Mouse (Mus musculus): ENCODE results near the gene Kpna7. TPM values are rescaled to one million over a fixed set of nuclear protein-coding genes. Genes with fewer than 3 reads are reported as not detected.

The Kpna7 gene
- polyA plus RNA-seq, 1 experiment from 2014 or later, result not detected

GRCm38 (mm10) chr5:145116316-145116715 lies 32.5 kb upstream of the Kpna7 start:
- no peak overlapping the region for H3K9ac ChIP-seq (ENCODE audit: low read depth, low read length)
- 22% methylated on average over 4 of the region's 4 CpGs for WGBS

GRCm38 (mm10) chr5:145115736-145116135 lies 31.9 kb upstream of the Kpna7 start:
- peaks cover 4% of the 10 kb centered on the region for H3K4me1 ChIP-seq (replicated peaks; ENCODE audit: insufficient read depth, low read length)
- no peak for ATAC-seq (replicated peaks; ENCODE audit: low FRiP score, low read depth)
- peak overlapping the region; percentile 82 for H3K27ac ChIP-seq
- no peak for DNase-seq (ENCODE audit: low spot score)
- peak overlapping the region; percentile 88 for H3K4me2 ChIP-seq (ENCODE audit: low read length)
- no peak overlapping the region for H3K9ac ChIP-seq (ENCODE audit: low read depth, low read length)
- H3K4me3 ChIP-seq (replicated peaks; ENCODE audit: low read depth, low read length), result no peak overlapping the region
- H3K36me3 ChIP-seq (ENCODE audit: insufficient read depth, low read length), result no peaks in the 10 kb centered on the region
- H3K27me3 ChIP-seq (ENCODE audit: insufficient read depth, low read length), result no peaks in the 10 kb centered on the region
- WGBS, result 83% methylated on average over 5 of the region's 5 CpGs
- H3K9me3 ChIP-seq (replicated peaks; ENCODE audit: low read length), result no peaks in the 10 kb centered on the region
- TF ChIP-seq CTCF (IDR thresholded peaks at IDR 0.05; ENCODE audit: low read depth), result no peak

More at GRCm38 (mm10) chr5:145116316-145116715, 32.5 kb upstream of the Kpna7 start:
- Histone ChIP-seq H3K4me2 (ENCODE audit: low read length) (peak overlapping the region; percentile 88), H3K27me3 (ENCODE audit: insufficient read depth, low read length) (no peaks in the 10 kb centered on the region), H3K4me3 (replicated peaks; ENCODE audit: low read depth, low read length) (no peak overlapping the region), H3K4me1 (replicated peaks; ENCODE audit: insufficient read depth, low read length) (peaks cover 7% of the 10 kb centered on the region), H3K27ac (peak overlapping the region; percentile 82), H3K36me3 (ENCODE audit: insufficient read depth, low read length) (no peaks in the 10 kb centered on the region), H3K9me3 (replicated peaks; ENCODE audit: low read length) (no peaks in the 10 kb centered on the region)
- no peak for TF ChIP-seq CTCF (IDR thresholded peaks at IDR 0.05; ENCODE audit: low read depth)
- ATAC-seq (replicated peaks; ENCODE audit: low FRiP score, low read depth), result 0 out of 2 replicates have a peak, but pooled peaks have one; percentile 14
- peak; percentile 85 for DNase-seq (ENCODE audit: low spot score)

DNA sequence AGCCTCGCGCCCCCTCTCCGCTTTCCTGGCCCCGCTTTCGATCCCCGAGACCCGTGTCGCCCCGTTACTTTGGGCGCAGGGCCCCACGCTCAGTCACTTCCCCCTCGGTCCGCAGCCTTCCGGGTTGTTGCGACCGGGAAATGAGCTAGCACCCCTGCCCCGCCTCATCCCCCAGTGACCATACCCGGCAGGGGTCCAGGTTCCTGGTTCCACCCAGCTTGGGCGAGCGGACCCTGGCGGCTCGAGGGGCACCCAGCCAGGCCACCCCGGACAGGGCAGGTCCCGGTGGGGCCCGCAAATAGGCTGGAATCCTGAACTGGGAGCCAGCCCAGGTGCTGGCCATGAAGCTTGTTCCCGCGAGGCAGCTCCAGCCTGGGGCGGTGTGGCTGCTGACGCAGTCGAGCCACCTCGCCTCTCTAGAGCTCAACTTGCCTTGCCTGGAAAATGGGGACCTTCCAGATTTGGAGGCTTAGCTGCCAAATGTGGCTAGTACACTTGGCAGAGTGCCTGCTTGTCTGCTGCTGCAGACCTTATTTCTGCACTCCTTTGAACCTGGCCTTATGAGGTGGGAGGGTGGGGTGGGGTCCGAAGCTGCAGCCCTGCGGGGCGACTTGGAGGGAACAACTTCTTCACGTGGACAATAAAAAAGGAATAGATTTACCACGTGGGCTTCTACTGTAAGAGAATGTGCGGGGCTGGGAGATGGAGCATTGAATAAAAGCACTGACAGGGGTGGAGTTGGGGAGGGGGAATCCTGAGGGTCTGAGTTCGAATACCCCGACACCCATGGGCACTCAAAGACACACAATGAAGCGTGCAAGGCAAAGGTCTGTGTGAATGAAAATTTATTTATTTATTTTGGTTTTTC lies 31.0 kb upstream of the Kpna7 start:
- Histone ChIP-seq H3K4me3 (replicated peaks; ENCODE audit: low read depth, low read length) (peak overlapping the region; percentile 79), H3K9me3 (replicated peaks; ENCODE audit: low read length) (no peaks in the 10 kb centered on the region), H3K27ac (peak overlapping the region; percentile 77), H3K9ac (ENCODE audit: low read depth, low read length) (peak overlapping the region; percentile 83), H3K4me1 (replicated peaks; ENCODE audit: insufficient read depth, low read length) (no peaks in the 10 kb centered on the region; the same call in 1 of the 2 replicates), H3K36me3 (ENCODE audit: insufficient read depth, low read length) (peaks cover 7% of the 10 kb centered on the region; the same call in 1 of the 2 replicates), H3K4me2 (ENCODE audit: low read length) (peak overlapping the region; percentile 88), H3K27me3 (ENCODE audit: insufficient read depth, low read length) (no peaks in the 10 kb centered on the region)
- TF ChIP-seq CTCF (IDR thresholded peaks at IDR 0.05; ENCODE audit: low read depth), result no peak
- DNase-seq (ENCODE audit: low spot score), result peak; percentile 39
- ATAC-seq (replicated peaks; ENCODE audit: low FRiP score, low read depth), result peak; percentile 45
- WGBS, result 20% methylated on average over 29 of the region's 40 CpGs

DNA sequence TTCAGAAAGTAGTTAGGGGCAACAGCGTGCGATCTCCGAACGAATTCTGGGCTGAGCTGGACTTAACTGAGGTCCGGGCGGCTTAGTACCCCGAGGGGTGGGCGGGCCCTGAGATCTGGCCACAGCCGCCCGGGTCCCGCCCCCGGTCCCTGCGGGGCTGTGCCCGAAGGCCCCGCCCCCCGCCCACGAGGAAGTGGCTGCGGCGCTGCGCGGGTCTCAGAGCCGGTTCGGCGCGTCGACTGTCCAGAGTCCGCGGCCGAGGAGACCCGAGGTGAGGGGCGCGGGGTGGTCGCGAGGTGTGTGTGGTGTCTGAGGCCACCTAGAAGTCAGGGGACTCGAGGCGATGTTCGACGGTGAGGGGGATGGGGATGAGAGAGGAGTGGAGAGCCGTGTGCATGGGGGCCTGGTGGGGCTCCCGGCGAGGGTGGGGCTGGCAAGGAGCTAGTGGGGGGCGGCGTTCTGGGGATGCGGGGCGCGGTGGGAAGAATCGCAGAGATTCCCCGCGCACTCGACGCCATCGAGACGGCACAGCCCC lies 30.3 kb upstream of the Kpna7 start, which contains the start of gene Arpc1b:
Gene Arpc1b, plus strand, starts transcription at position 145 of the 535 bp plus-strand sequence.
- H3K27me3 ChIP-seq (ENCODE audit: insufficient read depth, low read length), result no peaks in the 10 kb centered on the region
- no peak for TF ChIP-seq CTCF (IDR thresholded peaks at IDR 0.05; ENCODE audit: low read depth)
- DNase-seq (ENCODE audit: low spot score), result peak; percentile 87

GRCm38 (mm10) chr5:145113416-145113815 lies 29.6 kb upstream of the Kpna7 start:
- H3K4me3 ChIP-seq (replicated peaks; ENCODE audit: low read depth, low read length), result peak overlapping the region; percentile 79; the same call in 1 of the 2 replicates
- TF ChIP-seq CTCF (IDR thresholded peaks at IDR 0.05; ENCODE audit: low read depth), result no peak
- H3K27me3 ChIP-seq (ENCODE audit: insufficient read depth, low read length), result no peaks in the 10 kb centered on the region
- H3K4me2 ChIP-seq (ENCODE audit: low read length), result peak overlapping the region; percentile 88
- H3K9ac ChIP-seq (ENCODE audit: low read depth, low read length), result peak overlapping the region; percentile 83; the same call in 1 of the 2 replicates
- H3K36me3 ChIP-seq (ENCODE audit: insufficient read depth, low read length), result peaks cover 20% of the 10 kb centered on the region
- H3K4me1 ChIP-seq (replicated peaks; ENCODE audit: insufficient read depth, low read length), result no peaks in the 10 kb centered on the region; the same call in 1 of the 2 replicates
- H3K27ac ChIP-seq, result no peak overlapping the region
- no peaks in the 10 kb centered on the region for H3K9me3 ChIP-seq (replicated peaks; ENCODE audit: low read length)
- no peak for DNase-seq (ENCODE audit: low spot score)
- peak; percentile 4; the same call in 1 of the 2 replicates for ATAC-seq (replicated peaks; ENCODE audit: low FRiP score, low read depth)
- WGBS, result 20% methylated on average over 2 of the region's 2 CpGs

More for the DNA sequence above, 30.3 kb upstream of the Kpna7 start, which contains the start of gene Arpc1b:
- Histone ChIP-seq H3K9ac (ENCODE audit: low read depth, low read length) (peak within 1 kb of the TSS; percentile 83), H3K4me3 (replicated peaks; ENCODE audit: low read depth, low read length) (peak within 1 kb of the TSS; percentile 79), H3K27ac (peak within 1 kb of the TSS; percentile 77), H3K4me2 (ENCODE audit: low read length) (peak within 1 kb of the TSS; percentile 88), H3K36me3 (ENCODE audit: insufficient read depth, low read length) (peaks cover 14% of the 10 kb centered on the region), H3K4me1 (replicated peaks; ENCODE audit: insufficient read depth, low read length) (no peaks in the 10 kb centered on the region; the same call in 1 of the 2 replicates), H3K9me3 (replicated peaks; ENCODE audit: low read length) (no peaks in the 10 kb centered on the region)
- ATAC-seq (replicated peaks; ENCODE audit: low FRiP score, low read depth), result peak; percentile 82
- WGBS, result 1% methylated on average over 46 of the region's 53 CpGs

DNA sequence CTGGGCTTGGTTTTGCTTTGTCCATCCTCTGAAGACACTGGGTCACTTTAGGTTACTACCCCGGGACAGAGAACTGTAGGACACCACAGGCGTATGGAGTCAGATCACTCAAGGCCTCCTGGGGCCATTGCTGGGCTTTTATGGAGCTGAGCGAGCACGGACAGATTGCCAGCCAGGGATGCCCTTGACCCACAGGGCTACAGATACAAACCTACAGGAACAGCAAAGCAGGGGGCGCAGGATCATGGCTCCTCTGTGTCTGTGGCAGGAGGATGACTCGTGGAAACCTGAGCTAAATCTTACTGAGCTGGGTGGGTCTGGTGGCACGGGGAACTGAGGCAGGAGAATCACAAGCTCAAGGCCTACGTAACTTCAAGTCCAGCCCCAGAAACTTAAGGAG lies 28.7 kb upstream of the Kpna7 start:
- H3K27me3 ChIP-seq (ENCODE audit: insufficient read depth, low read length), result no peaks in the 10 kb centered on the region
- no peak overlapping the region for H3K4me3 ChIP-seq (replicated peaks; ENCODE audit: low read depth, low read length)
- TF ChIP-seq CTCF (IDR thresholded peaks at IDR 0.05; ENCODE audit: low read depth), result no peak
- DNase-seq (ENCODE audit: low spot score), result no peak
- H3K4me2 ChIP-seq (ENCODE audit: low read length), result no peak overlapping the region
- ATAC-seq (replicated peaks; ENCODE audit: low FRiP score, low read depth), result no peak
- H3K9me3 ChIP-seq (replicated peaks; ENCODE audit: low read length), result no peaks in the 10 kb centered on the region
- H3K36me3 ChIP-seq (ENCODE audit: insufficient read depth, low read length), result peaks cover 29% of the 10 kb centered on the region
- no peak overlapping the region for H3K9ac ChIP-seq (ENCODE audit: low read depth, low read length)
- WGBS, result 73% methylated on average over 8 of the region's 8 CpGs
- H3K4me1 ChIP-seq (replicated peaks; ENCODE audit: insufficient read depth, low read length), result no peaks in the 10 kb centered on the region; the same call in 1 of the 2 replicates
- no peak overlapping the region for H3K27ac ChIP-seq
